Mouse (Mus musculus) spleen, adult 2 months (tissue): ENCODE data around the gene Fem1a.

Experiments
- CTCF ChIP-seq: fragments of 200-500 bp; IDR thresholded peaks from 2 replicates; pipeline ENCODE4 v1.5.1; 2011; ENCODE audit warnings: mild to moderate bottlenecking, inconsistent platforms; ENCODE audit not compliant: insufficient read depth, insufficient read length, insufficient replicate concordance; ENCODE audit errors: extremely low read depth
- POLR2A ChIP-seq: fragments of 200-500 bp; IDR thresholded peaks from 2 replicates; pipeline ENCODE4 v1.6.1; 2011; ENCODE audit warnings: low read depth, low read length, inconsistent platforms

GRCm38 (mm10) chr17:56287830-56288229, 31.2 kb downstream of the Fem1a start:
- no peak for TF ChIP-seq CTCF
- no peak for TF ChIP-seq POLR2A
